Mouse (Mus musculus): ENCODE results near the gene Nlrp9b. TPM values are rescaled to one million over a fixed set of nuclear protein-coding genes. Genes with fewer than 3 reads are reported as not detected.
A peak's percentile ranks its signal among the peaks of the same experiment; 100 is the strongest.
"Not testable (repeated sequence)": the region's sequence is repeated elsewhere in the genome, so short reads cannot be mapped to it uniquely, and the experiment has no call there.

Nlrp9b gene
- not detected in 2 replicates for polyA plus RNA-seq (2015; fragmentation: Nextera tagmentation; extraction: Ambion mirVana)

DNA sequence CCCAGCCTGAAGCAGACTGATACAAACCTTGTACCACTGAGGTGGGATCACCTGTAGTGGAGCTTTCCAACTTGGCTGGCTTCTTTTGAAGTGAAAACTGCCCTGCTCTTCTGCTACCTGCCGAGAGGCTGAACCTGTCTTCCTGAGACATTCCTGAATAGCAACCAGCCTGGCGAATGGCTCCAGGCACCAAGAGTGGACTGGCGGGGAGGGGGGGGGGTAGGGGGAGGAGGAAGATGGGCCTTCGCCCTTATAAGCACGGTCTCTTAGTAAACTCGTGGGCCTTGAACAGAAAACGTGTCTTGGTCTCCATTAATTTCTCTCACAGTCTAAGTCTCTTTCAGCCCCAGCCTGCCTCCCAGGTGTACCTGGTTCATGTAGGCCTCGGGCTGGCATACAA, at the start of gene Nlrp9b:
TSS of gene Nlrp9b (plus strand) at position 301 of the 400 bp plus-strand sequence.
- DNase-seq (ENCODE audit: low spot score) = not testable (repeated sequence)

DNA sequence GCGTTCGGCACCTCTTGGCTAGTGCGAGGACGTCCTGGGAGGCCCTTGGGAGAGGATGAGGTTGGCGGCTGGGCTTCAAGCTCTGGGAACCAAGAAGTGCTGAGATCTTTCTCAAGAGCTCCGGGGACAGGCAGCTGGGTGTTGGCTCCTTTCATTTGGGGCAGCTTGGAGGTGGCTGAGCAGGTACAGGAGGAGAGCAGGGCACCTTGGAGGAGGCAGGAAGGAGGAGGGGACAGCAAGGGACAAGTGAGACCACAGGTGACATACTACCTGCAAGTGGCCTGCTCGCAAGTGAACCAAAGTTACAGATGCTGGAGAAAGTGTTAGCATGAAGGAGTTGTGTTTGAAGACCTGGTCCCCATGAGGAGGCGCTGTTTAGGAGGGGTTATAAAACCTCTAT, 46.6 kb upstream of the Nlrp9b start:
- no peak for DNase-seq (ENCODE audit: low spot score)

DNA sequence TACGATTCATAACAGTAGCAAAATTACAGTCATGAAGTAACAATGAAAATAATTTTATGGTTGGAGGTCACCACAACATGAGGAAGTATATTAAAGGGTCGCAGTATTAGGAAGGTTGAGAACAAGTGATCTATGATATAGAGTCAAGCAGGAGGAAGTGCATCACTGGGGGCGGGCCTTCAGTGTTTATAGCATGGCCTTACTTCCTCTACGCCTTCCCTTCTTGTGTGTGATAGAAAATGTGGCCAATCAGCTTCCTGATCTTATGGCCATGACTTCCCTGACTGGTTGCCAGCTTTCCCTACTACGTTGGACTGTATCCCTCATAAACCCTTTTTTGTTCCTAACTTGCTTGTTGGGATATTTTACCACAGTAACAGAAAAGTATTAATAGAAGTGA, 46.1 kb upstream of the Nlrp9b start:
- DNase-seq (ENCODE audit: low spot score) = peak; percentile 37

DNA sequence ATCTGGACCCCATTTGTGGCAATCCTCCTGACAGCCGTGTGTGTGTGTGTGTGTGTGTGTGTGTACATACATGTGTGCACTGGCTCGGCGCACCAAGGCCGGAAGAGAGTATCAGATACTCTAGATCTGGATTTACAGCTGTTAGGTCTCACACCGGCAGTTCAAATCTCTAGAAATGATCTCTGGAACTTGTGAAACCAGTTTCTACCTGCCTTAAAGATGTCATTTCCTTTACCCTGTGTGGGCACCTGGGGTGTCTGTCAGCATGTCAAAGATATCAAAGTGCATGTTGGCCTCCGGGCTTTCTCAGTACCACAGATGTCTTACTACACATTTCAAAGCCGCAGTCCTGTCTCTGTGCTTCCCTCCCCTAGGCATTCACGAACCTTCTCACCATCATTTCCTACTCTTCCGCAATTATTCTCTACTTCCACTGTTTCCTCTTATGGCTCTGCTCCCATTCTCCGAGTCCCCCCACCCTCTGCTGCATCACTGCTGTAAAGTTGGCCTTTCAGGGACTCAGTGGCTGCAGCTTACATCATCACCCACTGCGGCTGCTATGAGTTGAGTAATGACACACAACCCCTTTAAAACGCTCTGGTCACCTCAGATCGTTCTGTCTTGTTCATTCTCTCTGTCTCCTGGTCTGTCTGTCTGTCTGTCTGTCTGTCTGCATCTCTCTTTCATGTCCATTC, 45.3 kb upstream of the Nlrp9b start:
- DNase-seq (ENCODE audit: low spot score) = peak; percentile 91

DNA sequence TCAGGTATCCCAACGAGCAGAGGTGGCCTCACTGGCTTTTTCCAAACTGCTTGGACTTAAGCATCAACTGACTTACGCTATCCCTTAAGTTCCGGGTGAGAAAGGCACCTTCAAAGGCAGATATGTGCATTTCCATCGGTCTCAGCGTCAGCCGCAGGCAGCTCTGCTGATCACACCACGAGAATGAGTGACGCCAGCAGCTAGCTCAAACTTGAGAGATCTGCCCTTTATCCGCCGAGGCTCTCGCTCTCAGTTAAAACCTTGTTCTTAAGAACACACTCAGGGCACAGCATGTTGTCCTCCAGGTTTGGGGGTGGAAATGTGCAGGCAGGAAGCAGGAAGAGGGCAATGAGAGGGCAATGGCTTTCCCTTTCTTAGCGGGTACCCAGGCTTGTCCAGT, 42.3 kb upstream of the Nlrp9b start:
- DNase-seq (ENCODE audit: low spot score) = peak; percentile 30

DNA sequence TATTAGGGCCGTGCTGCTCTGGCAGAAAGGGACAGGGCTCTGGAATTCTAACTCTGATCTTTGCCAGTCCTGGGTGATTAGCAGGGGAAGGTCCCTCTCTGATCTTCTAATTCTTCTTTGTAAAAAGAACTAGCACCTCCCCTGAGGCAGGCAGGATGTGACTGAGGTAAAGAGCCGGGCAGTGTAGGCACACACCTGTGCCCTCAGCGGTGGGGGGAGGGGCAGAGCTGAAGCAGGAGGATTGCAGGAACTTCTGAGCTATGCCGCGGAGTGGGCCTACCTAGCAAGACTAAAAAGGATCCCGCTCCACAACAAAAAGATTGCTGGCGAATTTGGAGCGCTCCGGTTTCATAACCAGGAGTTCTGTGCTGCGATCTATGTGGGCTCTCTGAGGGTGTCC, 41.3 kb upstream of the Nlrp9b start:
- peak; percentile 88 for DNase-seq (ENCODE audit: low spot score)

DNA sequence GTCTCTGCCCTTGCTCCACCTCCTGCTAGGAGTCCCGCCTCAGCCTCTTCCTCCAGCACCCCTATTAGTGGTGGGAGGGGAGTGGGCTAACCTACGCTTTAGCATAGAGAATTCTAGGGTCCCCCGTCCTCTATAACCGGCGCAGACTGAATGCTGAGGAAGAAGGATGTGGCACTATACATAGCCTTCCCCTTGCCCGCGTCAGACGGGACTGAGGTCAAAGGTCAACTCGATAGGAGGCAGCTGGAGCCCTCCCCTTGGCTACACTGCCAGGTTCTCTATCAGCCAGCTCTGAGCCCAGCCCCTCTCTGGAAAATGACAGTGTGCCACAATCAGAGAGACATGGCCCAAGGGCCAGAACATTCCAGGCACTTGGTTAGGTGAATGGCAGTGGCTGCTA, 40.7 kb upstream of the Nlrp9b start, which contains the start of gene Igsf23:
TSS of gene Igsf23 (minus strand) at position 168 of the 400 bp plus-strand sequence.
- peak; percentile 51 for DNase-seq (ENCODE audit: low spot score)

DNA sequence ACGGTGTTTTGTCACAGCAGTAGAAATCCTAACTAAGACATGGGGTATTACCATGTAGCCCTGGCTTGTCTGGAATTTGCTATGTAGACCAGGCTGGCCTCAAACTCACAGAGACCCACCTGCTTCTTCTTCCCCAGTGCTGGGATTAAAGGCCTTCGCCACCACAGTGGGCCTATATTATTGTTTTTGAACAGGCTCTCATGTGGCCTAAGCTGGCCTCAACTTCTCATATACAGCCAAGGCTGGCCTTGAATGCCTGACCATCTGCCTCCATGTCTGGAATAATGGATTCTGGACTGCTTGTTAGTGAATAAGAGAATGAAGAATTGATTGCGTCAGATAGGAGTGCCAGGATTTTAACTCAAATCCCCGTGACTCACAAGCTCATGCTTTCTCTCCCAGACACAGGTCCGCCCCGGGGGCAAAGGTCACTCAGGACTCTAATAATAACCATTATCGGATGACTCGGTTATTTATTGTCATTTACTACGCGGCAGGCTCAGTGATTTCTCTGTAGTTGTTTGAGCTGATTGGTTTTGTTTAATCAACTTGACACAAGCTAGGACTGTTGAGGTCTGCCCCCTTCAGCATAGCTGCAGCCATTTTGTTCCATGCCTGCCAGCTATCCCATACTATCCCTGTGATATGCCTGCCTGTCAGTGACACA, 38.8 kb upstream of the Nlrp9b start:
- DNase-seq (ENCODE audit: low spot score) = no peak

DNA sequence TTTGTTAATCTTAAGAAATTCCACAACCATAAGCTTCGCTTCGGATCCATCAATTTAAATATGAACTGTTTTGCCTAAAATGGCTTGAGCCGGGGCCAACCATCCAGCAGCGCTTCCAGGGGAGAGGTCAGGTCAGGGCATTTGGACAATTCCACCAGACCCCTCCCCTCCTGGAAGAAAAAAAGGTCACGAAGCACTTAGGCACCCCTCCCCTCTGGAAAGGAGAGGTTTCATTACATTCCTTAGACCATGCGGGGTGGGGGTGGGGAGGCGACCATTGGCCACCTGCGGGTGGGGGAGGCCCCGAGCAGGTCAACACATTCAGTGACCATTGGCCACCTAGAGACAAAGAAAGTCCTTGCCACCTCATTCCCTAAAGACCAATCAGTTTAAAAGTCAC, 38.2 kb upstream of the Nlrp9b start:
- no peak for DNase-seq (ENCODE audit: low spot score)

DNA sequence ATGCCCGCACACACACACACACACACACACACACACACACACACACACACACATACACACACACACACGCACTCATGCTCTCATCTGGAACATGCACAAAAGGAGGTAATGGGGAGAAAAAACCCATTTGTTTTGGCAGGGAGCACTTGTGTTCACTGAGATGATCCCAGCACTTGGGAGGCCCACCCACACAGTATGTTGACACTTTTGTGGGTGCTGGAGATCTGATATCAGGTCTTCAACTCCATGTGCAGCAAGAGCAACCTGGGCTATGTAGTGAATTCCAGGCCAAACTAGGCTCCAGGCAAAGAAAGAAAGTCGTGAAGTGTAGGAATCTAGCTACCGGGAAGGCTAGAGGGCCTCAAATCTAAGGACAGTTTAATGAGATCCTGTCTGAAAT, 35.4 kb upstream of the Nlrp9b start:
- peak; percentile 53 for DNase-seq (ENCODE audit: low spot score)

DNA sequence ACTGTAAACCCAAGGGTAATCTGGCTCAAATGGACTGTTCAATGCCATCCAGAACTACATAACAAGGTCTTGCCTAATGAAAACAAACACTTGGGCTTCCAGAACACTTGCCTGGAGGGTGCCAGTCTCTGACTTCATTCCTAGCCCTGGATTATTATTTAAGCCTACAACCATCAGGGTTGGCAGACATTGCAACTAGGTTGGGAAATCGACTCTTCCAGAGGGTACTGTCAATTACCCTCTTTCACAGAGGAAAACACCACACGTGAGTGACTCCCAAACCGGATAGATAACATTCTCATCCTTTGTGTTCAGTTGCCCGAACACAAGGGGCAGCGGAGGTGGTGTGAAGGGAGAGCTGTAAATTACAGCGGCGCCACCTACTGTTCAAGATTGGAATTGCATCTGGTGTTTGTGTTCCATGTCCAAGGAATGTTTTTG, 34.9 kb upstream of the Nlrp9b start:
- peak; percentile 89 for DNase-seq (ENCODE audit: low spot score)

DNA sequence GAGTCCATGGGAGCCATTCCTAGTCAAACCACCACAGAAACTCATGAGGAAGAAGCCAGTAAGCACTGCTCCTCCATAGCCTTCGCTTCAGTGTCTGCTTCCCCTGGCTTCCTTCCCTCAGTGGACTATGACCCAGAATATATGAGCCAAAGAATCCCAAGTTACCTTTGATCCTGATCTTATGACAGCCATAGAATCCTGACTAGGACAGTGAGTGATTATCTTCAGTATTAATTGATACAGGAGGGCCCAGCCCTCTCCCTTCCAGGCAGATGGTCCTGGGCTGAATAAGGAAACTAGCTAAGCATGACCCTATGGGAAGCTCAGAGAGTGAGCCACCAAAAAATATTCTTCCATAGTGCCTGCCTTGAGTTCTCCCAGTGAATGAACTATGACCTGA, 28.8 kb upstream of the Nlrp9b start:
- no peak for DNase-seq (ENCODE audit: low spot score)

DNA sequence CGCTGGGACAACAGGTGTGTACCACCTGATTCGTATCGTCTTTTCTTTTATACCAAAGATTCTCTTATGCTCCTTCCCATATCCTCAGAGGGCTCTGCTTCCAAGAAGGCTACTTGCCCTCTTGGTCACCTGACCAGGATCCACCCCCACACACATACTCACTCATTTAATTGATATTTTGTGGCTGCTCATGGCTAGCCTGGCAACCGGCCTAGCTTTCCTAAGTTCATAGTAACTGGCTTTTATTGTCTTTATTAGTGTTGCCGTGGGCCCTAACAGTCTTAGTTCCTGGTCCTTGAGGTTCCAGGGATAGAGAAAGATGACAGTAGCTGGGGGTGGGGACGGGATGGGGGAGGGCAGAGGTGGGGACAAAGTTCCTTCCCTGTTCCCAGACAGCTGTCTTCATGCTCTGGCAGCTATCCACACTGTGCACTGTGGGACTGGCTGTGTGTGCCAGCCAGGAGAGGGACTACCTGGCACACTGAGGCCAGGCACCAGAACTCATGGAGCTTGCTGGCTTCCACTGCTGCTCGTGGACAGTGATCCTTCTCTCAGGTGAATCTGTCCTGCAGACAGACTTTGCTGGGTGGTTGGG, 26.2 kb upstream of the Nlrp9b start, which contains the start of gene Ceacam20:
TSS of gene Ceacam20 (plus strand) at position 428 of the 595 bp plus-strand sequence.
- DNase-seq (ENCODE audit: low spot score) = no peak

DNA sequence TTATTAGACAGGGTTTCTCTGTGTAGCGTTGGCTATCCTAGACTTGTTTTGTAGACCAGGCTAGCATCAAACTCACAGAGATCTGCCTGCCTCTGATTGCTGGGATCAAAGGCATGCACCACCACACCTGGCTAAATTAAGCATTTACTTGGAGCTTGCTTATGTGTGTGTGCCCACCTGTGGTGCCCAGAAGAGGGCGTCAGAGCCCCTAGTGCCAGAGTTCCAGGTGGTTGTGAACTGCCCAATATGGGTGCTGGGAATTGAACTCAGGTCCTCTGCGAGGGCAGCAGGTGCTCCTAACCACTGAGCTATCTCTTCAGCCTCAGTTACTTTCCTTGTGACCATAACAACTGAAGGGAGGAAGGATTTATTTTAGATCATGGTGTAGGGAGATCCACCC, 22.2 kb upstream of the Nlrp9b start:
- no peak for DNase-seq (ENCODE audit: low spot score)

DNA sequence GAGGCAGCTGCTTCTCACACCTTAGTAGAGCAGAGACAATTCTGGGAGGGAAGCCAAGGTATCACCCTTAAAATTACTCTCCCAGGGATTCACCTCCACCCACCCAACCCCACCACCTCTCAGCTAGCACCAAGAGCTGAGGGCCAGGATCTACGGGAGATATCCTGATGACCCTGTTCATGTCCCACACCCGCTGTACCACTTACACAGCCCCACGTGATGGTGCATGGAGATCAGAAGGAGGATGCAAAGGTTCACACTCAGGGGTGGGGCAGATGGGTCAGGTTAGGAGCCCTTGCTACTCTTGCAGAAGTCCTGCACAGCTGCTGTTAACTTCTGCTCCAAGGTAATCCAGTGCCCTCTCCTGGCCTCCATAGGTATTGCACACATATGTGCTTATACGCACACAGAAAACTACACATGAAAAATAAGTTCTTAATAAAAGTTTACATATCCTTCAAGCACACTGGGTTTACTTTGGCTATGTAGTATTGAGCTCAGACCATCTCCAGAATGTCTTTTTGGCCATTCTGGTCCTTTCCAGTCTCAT, 21.6 kb upstream of the Nlrp9b start:
- no peak for DNase-seq (ENCODE audit: low spot score)

DNA sequence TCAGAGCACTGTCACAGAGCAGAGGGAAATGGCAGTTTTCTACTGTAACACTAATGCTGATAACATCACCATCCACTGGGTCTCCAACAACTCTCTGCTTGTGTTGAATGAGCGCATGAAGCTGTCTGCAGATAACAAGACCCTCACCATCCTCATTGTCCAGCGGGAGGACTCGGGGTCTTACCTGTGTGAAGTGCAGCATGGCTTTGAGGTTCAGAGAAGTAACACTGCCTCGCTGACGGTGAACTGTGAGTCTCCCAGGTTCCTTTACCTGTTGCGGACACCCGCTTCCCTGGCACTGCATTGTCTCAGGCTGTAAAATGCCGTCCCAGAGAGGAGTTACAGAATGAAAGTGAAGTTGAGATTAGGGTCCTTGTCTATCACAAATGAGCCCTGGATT, 21.1 kb upstream of the Nlrp9b start:
- no peak for DNase-seq (ENCODE audit: low spot score)

DNA sequence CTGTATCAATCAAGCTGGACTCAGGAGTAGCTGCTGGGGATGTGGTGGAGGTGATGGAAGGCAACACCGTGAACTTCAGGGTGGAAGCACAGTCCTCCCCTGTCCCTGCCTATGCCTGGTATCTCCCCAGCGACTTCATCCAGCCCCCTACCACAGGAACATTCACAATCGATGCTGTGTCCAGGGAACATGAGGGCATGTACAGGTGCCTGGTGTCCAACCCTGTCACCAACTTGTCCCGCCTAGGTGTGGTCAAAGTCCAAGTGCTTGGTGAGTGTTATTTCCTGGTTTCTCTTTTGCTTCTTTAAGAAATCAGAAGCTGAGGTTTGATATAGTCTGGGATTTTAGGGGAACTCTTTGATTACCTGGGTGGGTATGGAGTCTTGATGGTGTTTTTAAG, 19.7 kb upstream of the Nlrp9b start:
- DNase-seq (ENCODE audit: low spot score) = no peak

DNA sequence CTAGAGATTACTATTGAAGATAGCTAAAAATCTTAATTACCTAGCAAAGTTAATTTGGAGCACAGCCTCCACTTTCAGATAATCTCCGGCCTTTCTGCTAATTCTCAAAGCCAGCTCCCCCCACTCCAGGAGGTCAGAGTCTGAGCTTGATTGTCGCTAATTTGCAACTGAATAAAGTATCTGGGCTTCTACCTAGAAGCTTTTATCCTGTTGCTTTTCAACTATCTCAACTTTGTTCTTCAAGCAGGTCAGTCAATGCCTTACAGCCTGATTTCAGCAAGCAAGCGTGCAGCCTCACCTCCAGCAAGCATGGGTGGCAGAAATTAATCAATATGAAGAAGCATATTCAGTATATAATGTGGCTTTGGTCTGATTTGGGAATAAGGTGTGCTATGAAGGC, 5.5 kb downstream of the Nlrp9b start:
- not testable (repeated sequence) for DNase-seq (ENCODE audit: low spot score)

DNA sequence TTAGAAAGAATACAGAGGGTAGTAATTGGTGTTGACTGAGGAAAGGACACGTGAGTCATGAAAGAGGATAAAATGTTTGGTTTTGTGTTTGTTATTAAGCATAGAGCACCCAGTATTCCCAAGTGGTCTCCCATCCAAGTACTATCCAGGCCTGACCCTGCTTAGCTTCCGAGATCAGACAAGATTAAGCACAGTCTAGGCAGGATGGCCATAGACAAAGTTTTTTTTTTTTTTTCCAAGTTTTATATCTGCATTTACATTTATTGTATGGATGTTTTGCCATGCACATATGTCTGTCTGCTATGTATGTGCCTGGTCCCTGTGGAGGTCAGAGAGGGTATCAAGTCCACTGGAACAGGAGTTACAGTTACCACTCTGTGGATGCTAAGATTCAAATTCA, 18.7 kb downstream of the Nlrp9b start:
- DNase-seq (ENCODE audit: low spot score) = no peak

DNA sequence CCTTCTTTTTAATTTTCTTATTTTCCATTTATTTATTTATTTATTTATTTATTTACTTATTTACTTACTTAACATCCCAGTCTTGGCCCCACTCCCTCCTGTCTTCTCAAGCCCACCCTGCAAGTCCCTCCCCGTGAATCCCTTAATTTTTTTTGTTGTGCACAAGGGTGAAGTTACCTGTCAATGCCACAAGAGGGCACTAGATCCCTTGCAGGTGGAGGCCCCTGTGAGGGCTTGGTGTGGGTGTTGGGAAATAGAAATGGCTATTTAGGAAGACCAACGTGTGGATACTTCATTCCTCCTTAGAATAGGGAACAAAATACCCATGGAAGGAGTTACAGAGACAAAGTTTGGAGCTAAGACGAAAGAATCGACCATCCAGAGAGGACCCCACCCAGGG, 72.8 kb downstream of the Nlrp9b start:
- not testable (repeated sequence) for DNase-seq (ENCODE audit: low spot score)

DNA sequence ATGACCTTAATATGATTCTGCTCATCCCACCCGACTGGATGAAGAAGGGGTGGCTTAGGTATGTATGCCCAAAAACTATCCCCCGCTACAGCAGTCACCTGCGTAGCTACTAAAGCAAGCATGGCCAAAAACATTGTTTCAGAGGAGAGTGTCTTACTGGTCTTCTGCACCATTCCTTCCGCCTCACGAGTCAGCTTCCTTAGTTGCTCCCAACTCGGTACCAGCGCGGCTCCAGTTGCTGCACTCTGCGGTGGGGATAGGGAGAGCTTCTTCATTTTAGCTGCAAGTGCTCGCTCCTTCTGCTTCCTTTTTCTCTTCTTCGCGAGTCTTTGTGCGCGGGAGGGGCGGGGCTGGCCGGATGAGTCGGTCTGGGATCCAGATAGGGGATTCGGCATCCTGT, 86.9 kb downstream of the Nlrp9b start:
- not testable (repeated sequence) for DNase-seq (ENCODE audit: low spot score)

DNA sequence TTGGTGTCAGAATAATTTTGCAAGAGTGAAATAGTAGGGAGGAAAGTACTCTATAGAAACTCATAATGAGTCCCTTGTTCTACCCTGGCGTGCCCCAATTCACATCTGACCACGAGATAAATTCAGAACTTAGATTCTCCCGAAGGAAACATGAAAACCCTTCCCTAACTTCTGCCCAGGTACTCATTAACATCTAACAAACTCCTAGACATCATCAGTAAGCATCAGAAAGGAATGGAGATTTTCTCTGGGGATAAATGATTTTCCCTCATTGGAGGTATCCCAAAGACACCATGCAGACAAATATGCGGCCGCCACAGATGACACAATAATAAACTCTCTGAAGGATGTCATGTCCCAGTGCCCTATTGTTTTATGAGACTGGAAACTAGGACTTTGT, 108.1 kb downstream of the Nlrp9b start, which contains the start of gene Vmn1r91:
TSS of gene Vmn1r91 (plus strand) at position 301 of the 400 bp plus-strand sequence.
- DNase-seq (ENCODE audit: low spot score) = not testable (repeated sequence)
